Mouse (Mus musculus) hindbrain, embryonic 15.5 days (tissue): ENCODE measurements around the gene Gm17349. TPM values are rescaled to one million over a fixed set of nuclear protein-coding genes. Genes with fewer than 3 reads are reported as not detected.
"Not testable (repeated sequence)": the region's sequence is repeated elsewhere in the genome, so short reads cannot be mapped to it uniquely, and the experiment has no call there.

Source experiments
- ATAC-seq: fragments of 200-750 bp; cut with Nextera tagmentation; 2 replicates; pipeline ENCODE4 v1.8.0; 2017; ENCODE audit warnings: low read depth, moderate number of reproducible peaks, moderate TSS enrichment; ENCODE audit not compliant: low FRiP score
- H3K27ac ChIP-seq: fragments of 300-500 bp; sonication (generic); replicated peaks from 2 replicates; pipeline ENCODE4 v1.5.1; 2015; ENCODE audit warnings: mild to moderate bottlenecking, inconsistent platforms
- H3K27me3 ChIP-seq: fragments of 300-500 bp; sonication (generic); 2 replicates; pipeline ENCODE4 v1.6.1; 2015; ENCODE audit warnings: control low read depth, inconsistent platforms
- H3K36me3 ChIP-seq: fragments of 300-500 bp; sonication (generic); 2 replicates; pipeline ENCODE4 v1.6.1; 2015; ENCODE audit warnings: control low read depth, inconsistent platforms
- H3K4me1 ChIP-seq: fragments of 300-500 bp; sonication (generic); replicated peaks from 2 replicates; pipeline ENCODE4 v1.6.1; 2015; ENCODE audit warnings: control low read depth, inconsistent platforms
- H3K4me2 ChIP-seq: fragments of 300-500 bp; sonication (generic); 2 replicates; pipeline ENCODE4 v1.6.1; 2015; ENCODE audit warnings: moderate library complexity, mild to moderate bottlenecking, inconsistent platforms
- H3K4me3 ChIP-seq: fragments of 300-500 bp; sonication (generic); 2 replicates; pipeline ENCODE4 v1.5.1; 2015; ENCODE audit warnings: mild to moderate bottlenecking, inconsistent platforms
- H3K9ac ChIP-seq: fragments of 300-500 bp; sonication (generic); 2 replicates; pipeline ENCODE4 v1.6.1; 2015; ENCODE audit warnings: inconsistent platforms
- H3K9me3 ChIP-seq: fragments of 300-500 bp; sonication (generic); 2 replicates; pipeline ENCODE4 v1.6.1; 2016; ENCODE audit warnings: control low read depth, inconsistent platforms
- WGBS: fragments of 180-500 bp; shearing (Covaris S2); methylation state at CpG from one replicate; pipeline ENCODE4 v1.1.7; 2015; 5-methylcytosine and 5-hydroxymethylcytosine counted together
- polyA plus RNA-seq: library from polyadenylated mRNA; unstranded; fragments of >200 nt; fragmentation: Nextera tagmentation; extraction: Ambion mirVana; gene quantifications from 2 replicates; pipeline ENCODE4 v1.2.1, GENCODE M21; 2015

Gene Gm17349
- polyA plus RNA-seq: not detected in 2 replicates

DNA sequence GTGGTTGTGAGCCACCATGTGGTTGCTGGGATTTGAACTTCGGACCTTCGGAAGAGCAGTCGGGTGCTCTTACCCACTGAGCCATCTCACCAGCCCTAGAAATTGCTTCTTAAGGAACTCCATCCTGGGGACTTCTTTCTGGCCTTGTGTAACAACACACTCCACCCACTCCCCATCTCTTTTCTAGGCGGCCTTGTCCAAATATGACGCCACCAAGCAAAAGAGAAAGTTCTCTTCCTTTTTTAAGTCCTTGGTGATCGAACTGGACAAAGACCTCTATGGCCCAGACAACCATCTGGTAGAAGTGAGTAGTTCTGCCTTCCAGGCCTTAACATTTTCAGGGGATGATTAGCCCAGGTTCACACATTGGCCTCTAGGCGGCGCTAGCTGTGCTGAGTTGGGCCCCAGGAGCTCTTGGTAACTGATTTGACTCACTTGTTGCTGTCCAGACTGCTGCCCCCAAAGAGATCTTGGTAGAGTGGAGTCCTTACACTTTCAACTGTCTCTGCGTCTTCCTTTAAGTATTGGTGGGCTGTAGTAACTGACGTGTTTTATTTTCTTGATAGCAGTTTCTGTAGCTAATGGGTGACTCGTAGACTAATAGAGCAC lies at the start of gene Gm17349:
TSS of gene Gm17349 (minus strand) at position 51 of the 609 bp plus-strand sequence.
- H3K9me3 ChIP-seq: no peaks in the 10 kb centered on the region
- ATAC-seq: no peak
- peaks cover 33% of the 10 kb centered on the region for H3K4me1 ChIP-seq
- H3K27me3 ChIP-seq: no peaks in the 10 kb centered on the region
- peak within 1 kb of the TSS; percentile 89 for H3K4me2 ChIP-seq
- H3K36me3 ChIP-seq: peaks cover 51% of the 10 kb centered on the region
- peak within 1 kb of the TSS; percentile 98 for H3K27ac ChIP-seq
- H3K9ac ChIP-seq: peak within 1 kb of the TSS; percentile 35
- H3K4me3 ChIP-seq: peak within 1 kb of the TSS; percentile 83
- 64% methylated on average over 11 of the region's 11 CpGs for WGBS

DNA sequence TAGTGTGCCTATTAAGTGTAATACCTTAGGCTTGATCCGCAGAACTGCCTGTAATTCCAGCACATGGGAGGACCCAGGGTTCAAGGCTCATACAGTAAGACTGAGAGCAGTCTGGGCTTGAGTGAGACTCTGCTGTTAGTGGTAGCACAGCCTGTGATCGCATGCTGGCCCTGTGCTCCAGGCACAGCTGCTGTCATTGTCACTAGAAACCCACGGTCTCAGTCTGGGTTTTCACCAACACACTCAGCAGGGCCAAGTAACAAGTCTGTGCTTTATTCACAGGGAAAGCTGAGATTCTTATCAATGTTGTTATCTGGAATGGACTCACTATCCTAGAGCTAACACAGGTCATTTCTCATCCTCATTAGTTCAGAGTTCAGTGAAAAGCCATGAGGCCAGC lies 48.9 kb upstream of the Gm17349 start:
- Histone ChIP-seq H3K4me1 (0 out of 2 replicates have a peak, but pooled peaks cover 6% of the 10 kb centered on the region), H3K4me2 (no peak overlapping the region), H3K27me3 (no peaks in the 10 kb centered on the region), H3K36me3 (0 out of 2 replicates have a peak, but pooled peaks cover 2% of the 10 kb centered on the region), H3K9me3 (no peaks in the 10 kb centered on the region), H3K4me3 (no peak overlapping the region), H3K9ac (no peak overlapping the region), H3K27ac (no peak overlapping the region)
- no peak for ATAC-seq
- 75% methylated on average over 3 of the region's 3 CpGs for WGBS

DNA sequence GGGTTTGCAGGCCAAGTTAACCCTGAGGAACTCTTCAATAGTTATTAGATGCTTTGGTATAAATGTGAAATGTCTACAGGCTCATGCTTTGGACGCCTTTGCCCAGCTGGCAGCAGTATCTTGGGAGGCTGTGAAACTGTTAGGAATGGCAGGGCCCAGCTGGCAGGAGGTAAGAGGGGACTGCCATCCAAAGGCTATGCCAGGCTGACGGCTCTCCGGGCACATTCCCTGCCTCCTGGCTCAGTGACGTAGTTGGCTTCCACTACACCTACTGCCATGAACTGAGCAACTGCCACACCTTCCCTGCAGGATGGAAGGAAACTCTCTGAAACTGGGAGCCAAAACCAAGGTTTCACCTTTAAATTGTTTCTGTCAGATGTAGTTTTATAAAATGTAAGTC lies 34.9 kb upstream of the Gm17349 start:
- Histone ChIP-seq H3K4me2 (no peak overlapping the region), H3K27me3 (no peaks in the 10 kb centered on the region), H3K9me3 (no peaks in the 10 kb centered on the region), H3K27ac (no peak overlapping the region), H3K4me1 (no peaks in the 10 kb centered on the region), H3K4me3 (no peak overlapping the region), H3K9ac (no peak overlapping the region), H3K36me3 (peaks cover 69% of the 10 kb centered on the region)
- no peak for ATAC-seq
- WGBS: 93% methylated on average over 4 of the region's 4 CpGs

DNA sequence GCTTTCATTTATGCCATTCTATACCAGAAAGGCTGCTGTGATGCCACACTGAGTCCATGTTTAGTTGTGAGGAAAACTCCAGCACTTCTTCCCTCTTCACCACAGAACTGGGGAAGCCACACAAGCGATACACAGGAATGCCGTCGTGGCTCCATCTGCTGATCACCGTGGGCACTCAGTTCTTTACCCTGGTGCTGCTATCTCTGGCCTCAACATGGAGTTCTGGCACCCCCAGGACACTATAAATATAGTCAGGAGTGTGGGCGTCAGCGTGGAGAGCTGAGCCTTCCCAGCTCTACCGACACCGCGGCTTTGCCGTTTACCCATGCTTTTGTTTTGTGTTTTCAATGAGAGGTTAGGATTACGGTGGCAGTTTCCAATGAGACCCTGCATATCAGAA lies 31.4 kb upstream of the Gm17349 start:
- Histone ChIP-seq H3K36me3 (peaks cover 67% of the 10 kb centered on the region), H3K27ac (no peak overlapping the region), H3K4me1 (no peaks in the 10 kb centered on the region), H3K4me2 (no peak overlapping the region), H3K9ac (no peak overlapping the region), H3K9me3 (no peaks in the 10 kb centered on the region), H3K27me3 (no peaks in the 10 kb centered on the region), H3K4me3 (no peak overlapping the region)
- WGBS: 94% methylated on average over 11 of the region's 11 CpGs
- ATAC-seq: no peak

DNA sequence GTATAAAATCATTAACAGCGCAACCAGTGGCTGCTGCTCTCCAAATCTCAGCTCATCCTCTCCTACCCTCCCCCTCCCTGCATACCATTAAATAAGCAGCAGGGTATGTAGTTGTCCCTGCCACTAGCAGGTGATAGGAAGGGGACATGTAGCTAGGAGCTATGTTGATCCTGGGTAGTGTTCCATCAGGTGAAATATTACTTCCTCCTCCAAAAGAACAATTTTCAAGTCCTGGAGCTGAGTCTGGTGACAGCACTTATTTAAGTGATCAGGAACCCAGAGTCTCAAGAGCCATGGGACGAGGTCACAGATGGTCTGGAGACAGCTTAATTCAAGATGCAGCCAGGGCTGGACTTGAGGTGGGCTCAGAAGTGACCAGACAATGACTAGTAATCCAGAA lies 30.3 kb upstream of the Gm17349 start:
- no peak overlapping the region for H3K4me2 ChIP-seq
- H3K36me3 ChIP-seq: peaks cover 67% of the 10 kb centered on the region

DNA sequence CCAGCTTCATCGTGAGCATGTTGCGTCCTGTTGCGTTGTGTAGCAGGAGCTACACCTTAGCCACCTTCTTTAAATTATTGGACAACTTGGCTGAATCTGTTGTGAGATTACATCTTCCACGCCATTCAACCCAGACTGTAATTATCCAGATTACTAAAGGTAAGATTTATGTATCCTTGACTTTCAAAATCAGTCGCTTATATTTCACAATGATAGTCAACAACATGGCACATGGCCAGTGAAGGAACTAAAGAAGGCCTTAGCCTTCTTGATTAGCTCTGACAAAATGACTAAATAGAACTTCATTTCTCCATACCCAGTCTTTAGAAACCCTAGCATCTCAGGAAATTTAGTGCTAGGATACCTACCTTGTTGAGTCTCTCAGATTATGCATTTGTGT lies 27.9 kb upstream of the Gm17349 start:
- no peak overlapping the region for H3K4me3 ChIP-seq
- 96% methylated on average over 5 of the region's 5 CpGs for WGBS
- H3K9me3 ChIP-seq: no peaks in the 10 kb centered on the region
- H3K4me2 ChIP-seq: no peak overlapping the region
- no peak for ATAC-seq
- H3K27ac ChIP-seq: no peak overlapping the region
- H3K27me3 ChIP-seq: no peaks in the 10 kb centered on the region
- no peaks in the 10 kb centered on the region for H3K4me1 ChIP-seq
- H3K9ac ChIP-seq: no peak overlapping the region
- H3K36me3 ChIP-seq: peaks cover 56% of the 10 kb centered on the region

More for the DNA sequence above, 30.3 kb upstream of the Gm17349 start:
- H3K9me3 ChIP-seq: no peaks in the 10 kb centered on the region
- no peak overlapping the region for H3K4me3 ChIP-seq
- no peak overlapping the region for H3K9ac ChIP-seq
- 98% methylated on average over 2 of the region's 2 CpGs for WGBS
- no peak for ATAC-seq
- no peak overlapping the region for H3K27ac ChIP-seq
- no peaks in the 10 kb centered on the region for H3K4me1 ChIP-seq
- H3K27me3 ChIP-seq: no peaks in the 10 kb centered on the region

DNA sequence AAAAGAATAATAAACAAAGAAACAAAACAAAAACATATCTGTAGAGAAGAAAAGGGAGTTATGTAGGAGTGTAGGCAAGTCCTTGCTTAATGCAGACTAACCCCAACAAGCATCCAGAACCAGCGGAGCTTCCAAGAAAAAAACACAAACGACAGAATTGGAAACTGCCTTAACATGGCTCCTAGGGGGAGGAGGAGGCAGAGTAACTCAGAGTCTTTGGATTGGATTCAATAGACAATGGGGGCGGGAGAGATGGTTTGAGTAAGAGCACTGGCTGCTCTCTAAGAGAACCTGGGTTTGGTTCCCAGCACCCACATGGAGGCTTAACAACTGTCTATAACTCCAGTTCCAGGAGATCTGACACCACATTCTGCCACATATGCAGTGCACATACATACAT lies 26.4 kb upstream of the Gm17349 start:
- Histone ChIP-seq H3K9me3 (no peaks in the 10 kb centered on the region), H3K9ac (no peak overlapping the region), H3K4me3 (no peak overlapping the region), H3K36me3 (peaks cover 50% of the 10 kb centered on the region), H3K27ac (no peak overlapping the region), H3K4me2 (no peak overlapping the region), H3K4me1 (peaks cover 1% of the 10 kb centered on the region), H3K27me3 (no peaks in the 10 kb centered on the region)
- WGBS: 97% methylated on average over 3 of the region's 3 CpGs
- ATAC-seq: no peak

DNA sequence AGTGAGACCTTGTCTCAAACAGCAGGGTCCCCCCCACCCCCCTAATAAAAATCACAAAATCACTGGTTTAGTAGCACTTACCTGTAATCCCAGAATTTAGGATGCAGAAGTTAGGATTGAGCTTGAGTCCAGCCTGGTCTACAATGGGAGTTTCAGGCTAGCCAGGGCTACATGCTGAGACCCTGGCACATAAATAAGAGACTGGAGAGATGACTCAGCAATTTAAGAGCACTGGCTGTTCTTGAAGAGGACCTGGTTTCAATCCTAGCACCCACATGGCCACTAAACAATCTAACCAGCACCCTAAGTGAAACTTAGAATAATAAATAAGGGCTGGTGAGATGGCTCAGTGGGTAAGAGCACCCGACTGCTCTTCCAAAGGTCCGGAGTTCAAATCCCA lies 25.9 kb upstream of the Gm17349 start:
- 100% methylated on average over 2 of the region's 2 CpGs for WGBS
- Histone ChIP-seq H3K27me3 (no peaks in the 10 kb centered on the region), H3K4me2 (no peak overlapping the region), H3K27ac (no peak overlapping the region), H3K4me1 (peaks cover 6% of the 10 kb centered on the region), H3K9me3 (no peaks in the 10 kb centered on the region), H3K4me3 (no peak overlapping the region), H3K36me3 (peaks cover 46% of the 10 kb centered on the region), H3K9ac (no peak overlapping the region)
- ATAC-seq: no peak

DNA sequence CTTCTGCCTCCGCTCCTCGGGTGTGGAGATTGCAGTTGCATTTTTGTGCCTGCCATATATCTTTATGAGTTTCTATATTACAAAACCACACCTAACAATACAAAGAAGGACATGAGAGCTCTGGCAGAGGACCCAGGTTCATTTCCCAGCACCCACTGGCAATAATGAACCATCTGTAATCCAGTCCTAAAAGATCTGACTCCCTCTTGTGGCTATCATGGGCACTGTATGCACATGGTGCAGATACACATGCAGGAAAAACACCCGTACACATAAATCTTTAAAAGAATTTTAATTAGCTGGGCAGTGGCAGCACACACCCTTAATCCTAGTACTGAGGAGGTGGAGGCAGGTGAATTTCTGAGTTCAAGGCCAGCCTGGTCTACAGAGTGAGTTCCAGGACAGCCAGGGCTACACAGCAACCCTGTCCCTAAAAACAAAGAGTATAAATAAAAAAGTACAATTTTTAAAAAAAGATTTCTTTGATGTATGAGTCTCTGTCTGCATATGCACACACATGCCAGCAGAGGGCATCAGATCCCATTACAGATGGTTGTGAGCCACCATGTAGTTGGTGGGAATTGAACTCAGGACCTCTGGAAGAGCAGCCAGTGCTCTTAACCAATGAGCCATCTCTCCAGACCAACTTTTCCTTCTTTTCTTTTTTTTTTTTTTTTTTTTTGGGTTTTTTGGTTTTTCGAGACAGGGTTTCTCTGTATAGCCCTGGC lies 23.9 kb upstream of the Gm17349 start:
- H3K9me3 ChIP-seq: no peaks in the 10 kb centered on the region
- WGBS: 94% methylated on average over 4 of the region's 4 CpGs
- H3K9ac ChIP-seq: no peak overlapping the region

DNA sequence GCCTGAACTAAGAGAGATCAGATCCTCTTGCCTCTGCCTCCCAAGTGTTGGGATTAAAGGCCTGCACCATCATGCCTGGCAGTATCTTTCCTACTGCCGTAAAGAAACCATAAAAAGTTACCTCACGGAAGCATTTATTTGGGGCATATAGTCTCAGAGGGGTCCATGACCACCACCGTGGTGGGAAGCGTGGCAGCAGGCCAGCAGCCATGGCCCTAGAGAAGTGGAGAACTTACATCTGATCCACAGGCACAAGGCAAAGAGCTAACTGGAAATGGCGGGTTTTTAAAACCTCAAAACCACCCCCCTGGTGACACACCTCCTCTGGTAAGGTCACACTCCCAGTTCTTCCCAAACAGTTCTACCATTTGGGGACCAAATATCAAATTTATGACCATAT lies 22.9 kb upstream of the Gm17349 start:
- WGBS: 95% methylated on average over 5 of the region's 5 CpGs

More for the DNA sequence above, 23.9 kb upstream of the Gm17349 start:
- Histone ChIP-seq H3K4me1 (peaks cover 13% of the 10 kb centered on the region), H3K4me3 (no peak overlapping the region), H3K27me3 (no peaks in the 10 kb centered on the region), H3K36me3 (peaks cover 36% of the 10 kb centered on the region), H3K4me2 (no peak overlapping the region), H3K27ac (no peak overlapping the region)
- ATAC-seq: no peak

DNA sequence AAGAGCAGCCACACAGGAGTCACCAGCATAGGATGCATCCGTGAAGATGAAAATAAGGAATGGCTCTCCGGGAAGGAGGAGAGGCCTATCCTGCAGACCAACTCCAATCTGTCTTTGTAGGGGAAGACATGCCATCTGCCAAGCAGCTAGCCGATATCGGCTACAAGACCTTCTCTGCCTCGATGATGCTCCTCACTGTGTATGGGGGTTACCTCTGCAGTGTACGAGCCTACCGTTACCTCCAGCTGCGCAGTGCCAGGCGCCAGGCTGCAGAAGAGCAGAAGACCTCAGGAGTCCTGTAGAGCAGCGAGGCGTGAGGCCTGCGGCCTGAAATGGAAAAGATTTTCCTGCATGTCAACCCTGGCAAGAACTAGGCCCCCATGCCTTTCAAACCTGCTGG lies 22.2 kb upstream of the Gm17349 start:
- no peak for ATAC-seq
- no peaks in the 10 kb centered on the region for H3K27me3 ChIP-seq
- no peak overlapping the region for H3K9ac ChIP-seq
- no peaks in the 10 kb centered on the region for H3K9me3 ChIP-seq
- peaks cover 25% of the 10 kb centered on the region for H3K36me3 ChIP-seq
- H3K4me1 ChIP-seq: peaks cover 29% of the 10 kb centered on the region
- H3K4me2 ChIP-seq: no peak overlapping the region
- no peak overlapping the region for H3K27ac ChIP-seq
- WGBS: 95% methylated on average over 12 of the region's 12 CpGs
- no peak overlapping the region for H3K4me3 ChIP-seq

More for the DNA sequence above, 22.9 kb upstream of the Gm17349 start:
- Histone ChIP-seq H3K27ac (no peak overlapping the region), H3K27me3 (no peaks in the 10 kb centered on the region), H3K9me3 (no peaks in the 10 kb centered on the region), H3K4me2 (no peak overlapping the region), H3K9ac (no peak overlapping the region), H3K36me3 (peaks cover 31% of the 10 kb centered on the region), H3K4me1 (peaks cover 23% of the 10 kb centered on the region), H3K4me3 (no peak overlapping the region)
- no peak for ATAC-seq

DNA sequence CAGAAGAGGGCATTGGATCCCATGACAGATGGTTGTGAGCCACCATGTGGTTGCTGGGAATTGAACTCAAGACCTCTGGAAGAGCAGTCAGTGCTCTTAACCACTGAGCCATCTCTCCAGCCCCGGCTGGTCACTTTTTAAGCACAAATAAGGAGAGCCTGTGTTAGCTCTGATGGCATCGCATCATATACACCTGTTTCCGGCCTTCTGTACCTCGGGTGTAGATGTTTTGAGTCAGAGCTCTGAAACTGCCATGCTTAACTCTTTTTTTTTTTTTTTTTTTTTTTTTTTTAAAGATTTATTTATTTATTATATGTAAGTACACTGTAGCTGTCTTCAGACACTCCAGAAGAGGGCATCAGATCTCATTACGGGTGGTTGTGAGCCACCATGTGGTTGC lies 21.7 kb upstream of the Gm17349 start:
- H3K9ac ChIP-seq, H3K4me3 ChIP-seq, ATAC-seq, H3K9me3 ChIP-seq, H3K27ac ChIP-seq, H3K27me3 ChIP-seq: not testable (repeated sequence)
- Histone ChIP-seq H3K4me2 (peak overlapping the region; percentile 76; the same call in 1 of the 2 replicates), H3K4me1 (peaks cover 29% of the 10 kb centered on the region), H3K36me3 (peaks cover 23% of the 10 kb centered on the region)
- 90% methylated on average over 4 of the region's 5 CpGs for WGBS
